Mouse (Mus musculus) brain, embryonic 14.5 days (tissue): ENCODE data around the gene Cavin3.

ENCODE experiments used
- CTCF ChIP-seq: fragments of 200-500 bp; IDR thresholded peaks from 2 replicates; pipeline ENCODE4 v1.5.1; 2012; ENCODE audit warnings: inconsistent platforms, mild to moderate bottlenecking, moderate library complexity, borderline replicate concordance; ENCODE audit not compliant: insufficient read depth, insufficient read length; ENCODE audit errors: extremely low read depth
- POLR2A ChIP-seq: fragments of 200-500 bp; IDR thresholded peaks from 2 replicates; pipeline ENCODE4 v1.6.1; 2012; ENCODE audit warnings: mild to moderate bottlenecking, inconsistent platforms, borderline replicate concordance; ENCODE audit not compliant: poor library complexity, insufficient read depth, insufficient read length, severe bottlenecking; ENCODE audit errors: extremely low read depth

DNA sequence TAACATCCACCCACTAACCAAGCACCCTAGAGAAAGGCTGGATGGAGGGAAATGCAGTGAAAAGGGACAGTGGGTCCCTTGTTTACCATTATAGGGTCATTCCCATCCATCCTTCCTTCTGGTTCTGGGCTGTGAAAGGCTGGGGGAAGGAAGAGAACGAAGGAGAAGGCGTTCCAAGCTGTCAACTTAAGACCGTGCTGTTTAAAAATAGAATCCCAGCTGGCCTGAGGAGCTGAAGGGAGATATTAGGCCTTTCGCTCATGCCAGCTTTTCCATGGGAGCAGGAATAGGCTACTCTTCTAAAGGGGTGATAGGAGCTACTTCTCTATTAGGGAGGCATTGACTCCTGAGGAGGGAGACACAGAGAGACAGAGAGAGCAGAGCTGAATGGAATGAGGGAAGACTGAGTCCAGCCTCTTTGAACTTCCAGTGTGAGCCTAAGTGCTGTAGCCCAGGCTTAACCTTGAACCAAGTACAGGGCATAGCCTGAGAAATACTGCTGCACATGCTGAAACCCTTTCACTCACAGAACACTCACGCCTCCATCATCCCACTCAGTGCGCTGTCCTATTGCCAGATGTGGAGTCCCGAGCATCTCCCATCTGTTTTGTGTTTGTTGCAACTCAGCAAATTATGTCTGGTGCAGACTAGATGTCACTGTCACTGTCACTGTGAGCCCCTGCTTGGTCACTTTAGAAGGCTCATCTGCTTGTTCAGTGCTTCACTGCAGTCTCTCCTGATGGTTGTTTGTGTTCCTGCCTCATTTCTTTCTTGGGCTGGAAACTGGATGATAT lies 43.9 kb downstream of the Cavin3 start:
- no peak for TF ChIP-seq CTCF
- TF ChIP-seq POLR2A = no peak
